In genomic region chr11:76495127-76496028, GRCm38 (mm10) we compare ENCODE assay signal across 8 mouse cellular contexts.
DNase-seq lines count a peak whose midpoint lies in the region; ATAC-seq and TF ChIP-seq lines count a peak whose summit lies in the region.

No protein-coding gene starts in this region.

- 6% methylated on average over 19 of the region's 19 CpGs for WGBS in lung, adult 2 months
- 18% methylated on average over 19 of the region's 19 CpGs for WGBS in hindbrain, embryonic 15.5 days
- WGBS in macrophage (ENCODE audit: missing documents): 8% methylated on average over 19 of the region's 19 CpGs

- peak overlapping the region; percentile 14 for H3K27ac ChIP-seq in cortical plate, adult 2 months (ENCODE audit: insufficient read depth, low read length)
- peak overlapping the region; percentile 95 for H3K27ac ChIP-seq in hindbrain, embryonic 15.5 days (replicated peaks)
- H3K27ac ChIP-seq in macrophage: peak overlapping the region; percentile 74

- ATAC-seq in hindbrain, embryonic 15.5 days (ENCODE audit: low FRiP score, low read depth): peak; percentile 6; the same call in 1 of the 2 replicates

- no peak for TF ChIP-seq CTCF in lung, adult 2 months (IDR thresholded peaks at IDR 0.05; ENCODE audit: insufficient read depth, low read length)
- TF ChIP-seq CTCF in cortical plate, adult 2 months (IDR thresholded peaks at IDR 0.05; ENCODE audit: extremely low read depth, insufficient read depth, low read length): no peak

- peaks cover 32% of the 10 kb centered on the region for H3K4me1 ChIP-seq in lung, adult 2 months (ENCODE audit: control insufficient read depth, insufficient read depth, low read length)
- H3K4me1 ChIP-seq in cortical plate, adult 2 months (ENCODE audit: control insufficient read depth, insufficient read depth, low read length): peaks cover 27% of the 10 kb centered on the region
- peaks cover 47% of the 10 kb centered on the region for H3K4me1 ChIP-seq in hindbrain, embryonic 15.5 days (replicated peaks)

- H3K79me2 ChIP-seq in macrophage (ENCODE audit: inconsistent target): peaks cover 93% of the 10 kb centered on the region

- peak overlapping the region; percentile 81 for H3K4me3 ChIP-seq in lung, adult 2 months (replicated peaks; ENCODE audit: extremely low read depth, low read depth, low read length)
- H3K4me3 ChIP-seq in cortical plate, adult 2 months (ENCODE audit: insufficient read depth, low read length): peak overlapping the region; percentile 43
- H3K4me3 ChIP-seq in hindbrain, embryonic 15.5 days: peak overlapping the region; percentile 64
- peak overlapping the region; percentile 43 for H3K4me3 ChIP-seq in macrophage (ENCODE audit: inconsistent target)

- no peaks in the 10 kb centered on the region for H3K9me3 ChIP-seq in hindbrain, embryonic 15.5 days

- H3K27me3 ChIP-seq in hindbrain, embryonic 15.5 days: no peaks in the 10 kb centered on the region

- DNase-seq in lung, adult 2 months: peak; percentile 64
- DNase-seq in lung, postnatal 14 days: no peak
- peak; percentile 48 to 67 for DNase-seq in thymus, postnatal 36 days
- no peak for DNase-seq in right cerebral cortex, postnatal 10 days (ENCODE audit: low spot score in 2 of 2)
- no peak for DNase-seq in layer of hippocampus, adult 9-11 months

- H3K4me2 ChIP-seq in hindbrain, embryonic 15.5 days: peak overlapping the region; percentile 91

- no peaks in the 10 kb centered on the region for H3K36me3 ChIP-seq in hindbrain, embryonic 15.5 days
- no peaks in the 10 kb centered on the region for H3K36me3 ChIP-seq in macrophage (ENCODE audit: inconsistent target)

- no peak for TF ChIP-seq POLR2A in lung, adult 2 months (IDR thresholded peaks at IDR 0.05; ENCODE audit: borderline replicate concordance, extremely low read depth, low read depth, low read length)
- no peak for TF ChIP-seq POLR2A in cortical plate, adult 2 months (IDR thresholded peaks at IDR 0.05; ENCODE audit: extremely low read depth, insufficient read depth, low read length)

- H3K9ac ChIP-seq in hindbrain, embryonic 15.5 days: peak overlapping the region; percentile 80

Comparison
In these comparisons a context has a peak if more than half of its experiments do, and no peak if none do; other contexts are left out.
1. DNase-seq: peak in lung, adult 2 months (single experiment) and thymus, postnatal 36 days (2 of 2); none in lung, postnatal 14 days (single experiment), right cerebral cortex, postnatal 10 days (0 of 2) and layer of hippocampus, adult 9-11 months (single experiment).
2. H3K27ac ChIP-seq: peak in every context shown above with its lines; median percentile 95 in hindbrain, embryonic 15.5 days; 74 in macrophage; 14 in cortical plate, adult 2 months.
3. Peak in every context shown above with its lines, with median percentiles within 50 percentile points of each other: H3K4me3 ChIP-seq.